Mouse (Mus musculus) skeletal muscle tissue, adult 2 months (tissue): ENCODE results near the gene E430018J23Rik.
"Not testable (repeated sequence)": the region's sequence is repeated elsewhere in the genome, so short reads cannot be mapped to it uniquely, and the experiment has no call there.

ENCODE experiments used
- DNase-seq: peaks from one replicate; pipeline ENCODE4 v3.0.0-alpha.2; 2012; ENCODE audit warnings: low read depth, low spot score

Gene E430018J23Rik

GRCm38 (mm10) chr7:127342332-127342731, 51.1 kb downstream of the E430018J23Rik start:
- DNase-seq: no peak

- DNase-seq: not testable (repeated sequence)
Measured at GRCm38 (mm10) chr7:127341861-127342260, 51.6 kb downstream of the E430018J23Rik start.

- DNase-seq: no peak
Measured at GRCm38 (mm10) chr7:127341356-127341755, 52.1 kb downstream of the E430018J23Rik start.
